In the genomic region with DNA sequence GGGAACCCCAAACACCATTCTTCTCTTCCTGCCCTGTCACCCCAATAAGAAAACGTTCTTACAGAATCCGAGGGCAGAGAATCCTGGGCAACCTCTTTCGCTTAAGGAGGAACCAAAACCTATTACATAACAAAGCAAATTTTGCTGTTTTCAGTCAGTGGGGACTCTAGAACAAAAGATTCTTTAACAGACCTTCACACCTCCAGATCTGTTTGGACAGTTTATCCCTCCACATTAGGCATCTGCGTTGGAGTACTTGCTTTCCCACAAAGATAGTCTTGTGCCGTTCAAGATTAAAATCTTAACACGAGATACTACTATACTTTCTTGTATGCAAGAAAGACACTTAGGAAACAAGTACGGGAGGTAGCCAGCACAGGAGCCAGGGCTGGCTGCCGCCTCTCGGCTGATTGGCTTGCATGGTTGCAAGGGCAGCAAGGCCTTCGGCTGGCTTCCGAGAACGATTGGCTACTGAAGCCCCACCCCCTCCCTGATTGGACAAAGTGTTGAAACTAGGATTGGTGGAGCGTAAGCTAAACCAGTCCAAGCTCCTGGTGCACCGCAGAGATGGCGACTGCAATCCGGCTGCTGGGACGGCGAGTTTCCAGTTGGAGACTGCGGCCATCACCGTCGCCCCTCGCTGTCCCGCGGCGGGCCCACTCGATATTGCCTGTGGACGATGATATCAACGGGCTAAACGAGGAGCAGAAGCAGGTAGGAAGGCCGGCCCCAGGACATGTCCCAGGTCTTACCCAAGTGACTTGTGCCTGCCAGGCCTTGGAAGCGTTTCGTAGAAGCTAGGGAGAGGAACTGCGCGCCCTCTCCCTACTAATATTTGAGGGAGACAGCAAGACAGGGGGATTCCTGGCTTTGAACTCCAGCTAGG, we compare ENCODE assay signal across 8 mouse cellular contexts. TPM values are rescaled to one million over a fixed set of nuclear protein-coding genes. Genes with fewer than 3 reads are reported as not detected.
A peak's percentile ranks its signal among the peaks of the same experiment; 100 is the strongest.
DNase-seq lines count a peak whose midpoint lies in the region; ATAC-seq and TF ChIP-seq lines count a peak whose summit lies in the region.

A gene (plus strand): TSS at position 501 of the 886 bp plus-strand sequence.

- peaks cover 21% of the 10 kb centered on the region for H3K4me1 ChIP-seq in G1E (ENCODE audit: insufficient read depth, low read depth, low read length)
- H3K4me1 ChIP-seq in forebrain, embryonic 16.5 days (replicated peaks; ENCODE audit: control insufficient read depth, insufficient read depth, low read length) = peaks cover 12% of the 10 kb centered on the region
- H3K4me1 ChIP-seq in lung, embryonic 14.5 days (ENCODE audit: insufficient read depth) = peaks cover 3% of the 10 kb centered on the region; the same call in 1 of the 2 replicates
- H3K4me1 ChIP-seq in olfactory bulb, adult 2 months (ENCODE audit: control insufficient read depth, insufficient read depth, low read length) = no peaks in the 10 kb centered on the region; the same call in 1 of the 2 replicates
- 0 out of 2 replicates have a peak, but pooled peaks cover 5% of the 10 kb centered on the region for H3K4me1 ChIP-seq in thymus, adult 2 months (replicated peaks; ENCODE audit: control insufficient read depth, insufficient read depth, low read length)

- peaks cover 14% of the 10 kb centered on the region for H3K36me3 ChIP-seq in G1E (replicated peaks)
- H3K36me3 ChIP-seq in forebrain, embryonic 16.5 days (ENCODE audit: control insufficient read depth, insufficient read depth) = no peaks in the 10 kb centered on the region
- H3K36me3 ChIP-seq in lung, embryonic 14.5 days (ENCODE audit: insufficient read depth) = no peaks in the 10 kb centered on the region
- H3K36me3 ChIP-seq in thymus, adult 2 months (ENCODE audit: control insufficient read depth, insufficient read depth, low read length) = no peaks in the 10 kb centered on the region

- peak within 1 kb of the TSS; percentile 92 for H3K4me2 ChIP-seq in forebrain, embryonic 16.5 days (ENCODE audit: low read length)
- peak within 1 kb of the TSS; percentile 76 for H3K4me2 ChIP-seq in lung, embryonic 14.5 days

- H3K27ac ChIP-seq in forebrain, embryonic 16.5 days (ENCODE audit: low read length) = peak within 1 kb of the TSS; percentile 54
- H3K27ac ChIP-seq in layer of hippocampus, adult 2 months = peak within 1 kb of the TSS; percentile 91
- H3K27ac ChIP-seq in lung, embryonic 14.5 days (ENCODE audit: low read depth) = peak within 1 kb of the TSS; percentile 71; the same call in 1 of the 2 replicates
- peak within 1 kb of the TSS; percentile 28; the same call in 1 of the 2 replicates for H3K27ac ChIP-seq in olfactory bulb, adult 2 months (ENCODE audit: insufficient read depth, low read depth, low read length)
- H3K27ac ChIP-seq in thymus, adult 2 months (ENCODE audit: control insufficient read depth, insufficient read depth, low read length) = no peak within 1 kb of the TSS

- peaks cover 7% of the 10 kb centered on the region for H3K27me3 ChIP-seq in G1E (ENCODE audit: insufficient read depth, low read length)
- H3K27me3 ChIP-seq in forebrain, embryonic 16.5 days (replicated peaks; ENCODE audit: control insufficient read depth, insufficient read depth, low read length) = no peaks in the 10 kb centered on the region
- no peaks in the 10 kb centered on the region for H3K27me3 ChIP-seq in lung, embryonic 14.5 days (ENCODE audit: insufficient read depth, low read length)
- H3K27me3 ChIP-seq in thymus, adult 2 months (ENCODE audit: control insufficient read depth, insufficient read depth, low read length) = no peaks in the 10 kb centered on the region

- whole genome bisulfite sequencing in forebrain, embryonic 16.5 days = under 1% methylated on average over 34 of the region's 34 CpGs
- under 1% methylated on average over 34 of the region's 34 CpGs for WGBS in lung, embryonic 14.5 days
- under 1% methylated on average over 34 of the region's 34 CpGs for WGBS in olfactory bulb, adult 2 months
- WGBS in thymus, adult 2 months = under 1% methylated on average over 34 of the region's 34 CpGs

- peak; percentile 100 for ATAC-seq in G1E (ENCODE audit: extremely low read depth, insufficient number of reproducible peaks, low FRiP score, poor library complexity, severe bottlenecking)
- peak; percentile 100 for ATAC-seq in forebrain, embryonic 16.5 days
- peak; percentile 100 for ATAC-seq in lung, embryonic 14.5 days (ENCODE audit: insufficient read depth)

- peak within 1 kb of the TSS; percentile 76 for H3K9ac ChIP-seq in forebrain, embryonic 16.5 days (replicated peaks; ENCODE audit: low read depth, low read length)
- peak within 1 kb of the TSS; percentile 78 for H3K9ac ChIP-seq in lung, embryonic 14.5 days

- TF ChIP-seq POLR2A in olfactory bulb, adult 2 months (IDR thresholded peaks at IDR 0.05; ENCODE audit: insufficient read depth, low read depth, low read length) = peak; percentile 85
- TF ChIP-seq POLR2A in thymus, adult 2 months (IDR thresholded peaks at IDR 0.05; ENCODE audit: control insufficient read depth, extremely low read depth, insufficient read depth, low read length, poor library complexity) = peak; percentile 79

- DNase-seq in G1E (ENCODE audit: low spot score) = peak; percentile 97
- DNase-seq in cerebellum, adult 18-20 months = peak; percentile 90 to 96
- peak; percentile 86 to 88 for DNase-seq in heart, postnatal 36 days
- DNase-seq in layer of hippocampus, adult 2 months (ENCODE audit: low spot score in 2 of 2) = peak; percentile 90 to 95
- peak; percentile 96 for DNase-seq in lung, embryonic 14.5 days
- DNase-seq in thymus, adult 2 months = peak; percentile 90

- H3K4me3 ChIP-seq in G1E (ENCODE audit: low read depth, low read length) = peak within 1 kb of the TSS; percentile 81
- H3K4me3 ChIP-seq in forebrain, embryonic 16.5 days (replicated peaks; ENCODE audit: low read length) = peak within 1 kb of the TSS; percentile 78
- peak within 1 kb of the TSS; percentile 94 for H3K4me3 ChIP-seq in layer of hippocampus, adult 2 months
- peak within 1 kb of the TSS; percentile 70 for H3K4me3 ChIP-seq in lung, embryonic 14.5 days (ENCODE audit: low read depth, low read length)
- peak within 1 kb of the TSS; percentile 72 for H3K4me3 ChIP-seq in olfactory bulb, adult 2 months (ENCODE audit: insufficient read depth, low read depth, low read length)
- peak within 1 kb of the TSS; percentile 87 for H3K4me3 ChIP-seq in thymus, adult 2 months (ENCODE audit: control insufficient read depth, insufficient read depth, low read length)

- no peaks in the 10 kb centered on the region for H3K9me3 ChIP-seq in G1E (replicated peaks)
- no peaks in the 10 kb centered on the region for H3K9me3 ChIP-seq in forebrain, embryonic 16.5 days (ENCODE audit: control insufficient read depth, low read length)
- H3K9me3 ChIP-seq in lung, embryonic 14.5 days (ENCODE audit: low read depth, low read length) = no peaks in the 10 kb centered on the region

- no peak for TF ChIP-seq CTCF in G1E (IDR thresholded peaks at IDR 0.05; ENCODE audit: low read depth, low read length)
- TF ChIP-seq CTCF in layer of hippocampus, adult 2 months (conservative IDR thresholded peaks at IDR 0.05) = no peak
- no peak for TF ChIP-seq CTCF in lung, embryonic 14.5 days (IDR thresholded peaks at IDR 0.05; ENCODE audit: low read depth)
- TF ChIP-seq CTCF in olfactory bulb, adult 2 months (IDR thresholded peaks at IDR 0.05; ENCODE audit: insufficient read depth, low read depth, low read length) = no peak
- TF ChIP-seq CTCF in thymus, adult 2 months (IDR thresholded peaks at IDR 0.05; ENCODE audit: borderline replicate concordance, control insufficient read depth, extremely low read depth, insufficient read depth, low read length, poor library complexity) = peak; percentile 51; the same call in 1 of the 2 replicates

- intact Hi-C loops in heart, postnatal 36 days (cut with DNase I) = loop anchor here (2.0 kb wide), 1 partner anchor 65 kb away; a partner anchor contains a TSS

RNA-seq across cellular contexts. Expression of the gene that starts here (rescaled TPM):
- total RNA-seq in G1E (2014; fragmentation: Nextera tagmentation) (13.4 and 18.5 TPM in 2 replicates), G1E (2017) (22.2 and 25.4 TPM in 2 replicates)
- 11.4 and 11.5 TPM in 2 replicates for polyA plus RNA-seq in G1E (2012)
- 45.2 and 50.4 TPM in 2 replicates for polyA plus RNA-seq in forebrain, embryonic 16.5 days (2015; fragmentation: Nextera tagmentation; extraction: Ambion mirVana)
- total RNA-seq in heart, postnatal 36 days (2021) = 100 to 1,000 TPM; 340 to 367 TPM
- 100 to 1,000 TPM; 117 to 121 TPM for total RNA-seq in layer of hippocampus, adult 2 months (2021)
- polyA plus RNA-seq in lung, embryonic 14.5 days (2014; fragmentation: Nextera tagmentation; extraction: Ambion mirVana) = 56.8 and 66.0 TPM in 2 replicates
- 83.0 TPM in 1 of 2 replicates, not detected in the other for polyA plus RNA-seq in olfactory bulb, adult 2 months (2012; ENCODE audit: insufficient read depth, insufficient read length, low replicate concordance, missing spikeins)
- polyA plus RNA-seq in thymus, adult 2 months (2012; rRNA removed) = 48.3 and 50.6 TPM in 2 replicates

Comparison
In these comparisons a context has a peak if more than half of its experiments do, and no peak if none do; other contexts are left out.
1. RNA of the gene that starts here (total RNA-seq): 340 to 367 TPM in heart, postnatal 36 days and 117 to 121 TPM in layer of hippocampus, adult 2 months; 13.4 to 25.4 TPM in G1E; every median in the first group is over 4 times any median in the second.
2. Peak in every context shown above with its lines, with median percentiles within 50 percentile points of each other: ATAC-seq, DNase-seq and H3K4me3 ChIP-seq.